Mouse (Mus musculus): Measurements from ENCODE around the gene Slc25a22.
"Not testable (repeated sequence)": the region's sequence is repeated elsewhere in the genome, so short reads cannot be mapped to it uniquely, and the experiment has no call there.

Slc25a22 gene

DNA sequence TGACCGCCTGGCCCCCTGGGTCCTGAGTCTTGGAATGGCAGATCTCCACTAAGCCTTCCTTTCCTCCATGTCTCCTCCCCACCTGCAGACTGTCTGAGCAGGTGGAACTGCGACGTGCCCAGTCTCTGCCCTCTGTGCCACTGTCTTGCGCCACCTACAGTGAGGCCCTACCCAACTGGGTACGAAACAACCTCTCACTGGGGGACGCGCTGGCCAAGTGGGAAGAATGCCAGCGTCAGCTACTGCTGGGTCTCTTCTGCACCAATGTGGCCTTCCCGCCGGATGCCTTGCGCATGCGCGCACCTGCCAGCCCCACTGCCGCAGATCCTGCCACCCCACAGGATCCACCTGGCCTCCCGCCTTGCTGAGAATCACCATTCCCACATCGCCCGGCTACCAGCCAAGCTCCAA, 21.6 kb upstream of the Slc25a22 start:
- DNase-seq (ENCODE audit: low read depth in 2 of 2, low spot score in 2 of 2): no peak

DNA sequence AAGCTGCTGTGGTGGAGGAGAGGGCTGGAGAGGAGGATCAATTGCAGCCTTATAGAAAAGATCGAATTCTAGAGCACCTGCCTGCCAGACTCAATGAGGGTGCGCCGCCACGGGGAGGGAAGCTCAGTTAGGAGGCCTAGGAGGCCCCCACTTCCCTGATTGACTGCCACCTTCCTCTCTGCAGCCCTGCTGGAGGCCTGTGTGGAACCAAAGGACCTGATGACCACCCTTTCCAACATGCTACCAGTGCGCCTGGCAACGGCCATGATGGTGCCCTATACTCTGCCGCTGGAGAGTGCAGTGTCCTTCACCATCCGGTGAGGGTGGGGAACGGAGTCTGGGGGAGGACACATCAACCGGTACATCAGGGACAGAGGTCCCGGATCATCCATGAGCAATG, 21.0 kb upstream of the Slc25a22 start:
- no peak for DNase-seq (ENCODE audit: low read depth in 2 of 2, low spot score in 2 of 2)

DNA sequence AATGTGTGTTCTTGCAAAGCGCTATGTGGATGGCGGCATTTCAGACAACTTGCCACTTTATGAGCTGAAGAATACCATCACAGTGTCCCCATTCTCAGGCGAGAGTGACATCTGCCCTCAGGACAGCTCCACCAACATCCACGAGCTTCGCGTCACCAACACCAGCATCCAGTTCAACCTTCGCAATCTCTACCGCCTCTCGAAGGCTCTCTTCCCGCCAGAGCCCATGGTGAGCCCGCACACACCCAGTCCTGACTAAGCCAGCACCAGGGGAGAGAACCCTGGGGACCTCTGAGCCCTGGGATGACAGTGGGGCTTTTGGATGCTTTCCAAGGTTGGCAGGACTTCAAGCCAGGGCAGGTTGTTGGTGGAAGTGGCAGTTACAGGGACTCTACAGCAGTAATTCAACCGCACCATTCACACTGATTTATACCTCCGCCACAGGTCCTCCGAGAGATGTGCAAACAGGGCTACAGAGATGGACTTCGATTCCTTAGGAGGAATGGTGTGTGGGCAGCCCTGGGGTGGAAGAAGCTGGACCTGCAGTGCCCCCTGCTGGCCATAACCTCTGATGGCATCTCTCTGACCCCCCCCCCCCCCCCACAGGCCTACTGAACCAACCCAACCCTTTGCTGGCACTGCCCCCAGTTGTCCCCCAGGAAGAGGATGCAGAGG, 20.4 kb upstream of the Slc25a22 start:
- DNase-seq (ENCODE audit: low read depth in 2 of 2, low spot score in 2 of 2): peak in 1 of 2 experiments; percentile 67

GRCm38 (mm10) chr7:141457236-141457635, 19.5 kb upstream of the Slc25a22 start:
- DNase-seq (ENCODE audit: low read depth in 2 of 2, low spot score in 2 of 2): no peak

GRCm38 (mm10) chr7:141456739-141457138, 19.0 kb upstream of the Slc25a22 start:
- DNase-seq (ENCODE audit: low read depth in 2 of 2, low spot score in 2 of 2): no peak

DNA sequence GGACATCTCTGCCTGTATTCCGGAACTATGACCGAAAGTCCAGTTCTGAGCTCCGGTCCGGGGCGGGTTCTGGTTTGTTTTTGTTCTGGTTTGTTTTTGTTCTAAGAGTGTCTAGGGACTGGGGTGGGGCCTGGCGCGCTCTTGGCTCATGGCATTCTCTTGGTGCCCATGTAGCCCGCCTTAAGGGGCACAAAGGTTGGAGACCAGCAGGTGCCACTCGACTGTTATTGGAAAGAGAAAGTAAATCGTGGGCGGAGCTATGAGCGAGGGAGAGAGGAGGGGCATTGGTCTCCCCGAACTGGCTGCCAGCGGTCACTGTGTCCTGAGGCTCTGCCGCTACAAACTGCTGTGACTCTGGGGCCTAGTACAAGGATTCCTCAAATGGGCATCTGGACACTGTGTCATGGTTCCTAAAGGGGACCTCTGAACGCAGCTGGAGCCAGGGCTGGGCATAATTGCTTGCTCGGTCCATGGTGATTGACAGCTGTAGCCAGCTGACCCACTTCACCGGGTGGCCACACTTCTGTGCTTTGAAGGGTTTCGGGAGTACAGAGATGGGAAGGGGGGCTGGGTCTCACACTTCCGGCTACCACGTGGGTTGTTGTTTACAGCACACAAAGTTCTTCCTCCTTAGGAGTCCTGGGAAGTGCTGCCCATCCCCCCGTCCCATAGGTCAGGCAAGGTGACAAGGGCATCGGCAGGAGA, 18.1 kb upstream of the Slc25a22 start:
- no peak for DNase-seq (ENCODE audit: low read depth in 2 of 2, low spot score in 2 of 2)

GRCm38 (mm10) chr7:141454967-141455551, 17.4 kb upstream of the Slc25a22 start, which contains the start of gene Pnpla2:
TSS of gene Pnpla2 (plus strand) at chr7:141455198.
- peak; percentile 83 to 90 for DNase-seq (ENCODE audit: low read depth in 2 of 2, low spot score in 2 of 2)

GRCm38 (mm10) chr7:141453636-141454035, 15.9 kb upstream of the Slc25a22 start:
- DNase-seq (ENCODE audit: low read depth in 2 of 2, low spot score in 2 of 2): no peak

DNA sequence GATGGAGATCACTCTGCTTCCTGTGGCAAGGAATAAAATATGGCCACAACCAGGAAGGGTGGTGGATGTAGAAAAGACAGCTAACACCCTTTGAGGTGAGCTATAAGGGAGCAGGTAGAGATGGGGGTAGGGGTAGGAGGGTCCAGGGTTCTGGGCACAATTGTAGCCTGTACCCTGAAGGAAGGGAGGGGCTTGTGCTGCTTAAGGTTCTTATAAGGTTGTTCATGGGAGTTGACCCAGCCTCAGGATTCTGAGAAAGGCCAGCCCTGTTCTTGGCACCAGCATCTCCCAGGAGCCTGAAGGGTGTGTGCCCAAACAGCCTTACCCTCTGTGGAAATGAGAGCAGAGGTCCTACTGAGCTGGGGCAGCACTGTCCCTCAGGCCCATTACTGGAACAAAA, 14.2 kb upstream of the Slc25a22 start:
- DNase-seq (ENCODE audit: low read depth in 2 of 2, low spot score in 2 of 2): no peak

GRCm38 (mm10) chr7:141447110-141447991, 9.7 kb upstream of the Slc25a22 start, which contains the start of gene Rplp2:
TSS of gene Rplp2 (plus strand) at chr7:141447370.
- DNase-seq (ENCODE audit: low read depth in 2 of 2, low spot score in 2 of 2): peak; percentile 85 to 93

DNA sequence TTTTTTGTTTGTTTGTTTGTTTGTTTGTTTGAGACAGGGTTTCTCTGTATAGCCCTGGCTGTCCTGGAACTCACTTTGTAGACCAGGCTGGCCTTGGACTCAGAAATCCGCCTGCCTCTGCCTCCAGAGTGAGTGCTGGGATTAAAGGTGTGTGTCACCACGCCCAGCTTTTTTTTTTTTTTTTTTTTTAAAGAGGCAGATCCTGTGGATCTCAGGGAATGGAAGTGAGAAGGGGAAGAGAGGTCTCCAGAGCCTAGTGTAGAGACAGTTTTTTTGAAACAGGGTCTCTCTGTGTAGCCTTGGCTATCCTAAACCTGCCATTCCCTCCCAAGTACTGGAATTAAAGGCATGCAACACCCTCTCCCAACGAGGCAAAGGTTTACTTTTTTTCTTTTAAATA, 8.7 kb upstream of the Slc25a22 start:
- DNase-seq (ENCODE audit: low read depth in 2 of 2, low spot score in 2 of 2): not testable (repeated sequence)

GRCm38 (mm10) chr7:141443828-141444237, 6.1 kb upstream of the Slc25a22 start, which contains the start of gene Pidd1:
TSS of gene Pidd1 (minus strand) at chr7:141444025.
- no peak for DNase-seq (ENCODE audit: low read depth in 2 of 2, low spot score in 2 of 2)

DNA sequence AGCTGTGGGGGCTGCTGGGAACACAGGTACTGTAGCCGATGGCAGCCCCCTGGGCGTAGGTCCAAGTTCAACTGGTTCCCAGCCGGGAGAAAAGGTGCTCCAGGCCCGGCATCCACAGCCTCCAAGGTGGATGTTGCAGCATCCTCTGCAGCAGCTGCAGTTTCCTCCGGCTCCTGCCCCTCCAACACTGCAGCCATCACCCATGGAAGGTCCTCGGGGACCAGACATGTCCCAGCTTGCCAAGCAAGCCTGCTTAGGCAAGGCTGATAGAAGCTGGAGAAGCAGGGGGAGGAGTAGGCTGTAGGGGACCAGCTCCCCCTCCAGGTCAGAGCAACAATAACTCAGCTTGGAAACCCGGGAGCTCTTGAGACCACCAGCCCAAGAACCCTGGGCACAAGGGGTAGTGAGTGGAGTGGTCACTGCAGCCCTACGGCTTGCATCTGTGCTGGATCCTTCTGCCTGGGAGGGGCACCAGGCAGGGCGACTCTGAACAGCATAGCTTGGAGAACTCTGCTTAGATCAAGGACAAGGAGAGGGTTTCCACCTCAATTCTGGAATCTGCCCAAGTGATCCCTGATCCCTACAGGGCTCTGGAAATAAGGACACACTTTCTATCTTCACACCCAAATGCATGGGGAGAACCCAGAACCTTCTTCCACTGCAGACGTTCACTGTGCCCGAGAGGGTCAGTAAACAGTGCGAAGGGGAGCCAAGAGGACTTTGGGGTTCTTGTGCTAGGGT, 5.6 kb upstream of the Slc25a22 start:
- no peak for DNase-seq (ENCODE audit: low read depth in 2 of 2, low spot score in 2 of 2)

GRCm38 (mm10) chr7:141442199-141442598, 4.5 kb upstream of the Slc25a22 start:
- DNase-seq (ENCODE audit: low read depth in 2 of 2, low spot score in 2 of 2): no peak

GRCm38 (mm10) chr7:141441460-141441859, 3.8 kb upstream of the Slc25a22 start:
- DNase-seq (ENCODE audit: low read depth in 2 of 2, low spot score in 2 of 2): no peak

GRCm38 (mm10) chr7:141440613-141441012, 2.9 kb upstream of the Slc25a22 start:
- no peak for DNase-seq (ENCODE audit: low read depth in 2 of 2, low spot score in 2 of 2)

- DNase-seq (ENCODE audit: low read depth in 2 of 2, low spot score in 2 of 2): no peak
Observed at GRCm38 (mm10) chr7:141439811-141440210, 2.1 kb upstream of the Slc25a22 start.

DNA sequence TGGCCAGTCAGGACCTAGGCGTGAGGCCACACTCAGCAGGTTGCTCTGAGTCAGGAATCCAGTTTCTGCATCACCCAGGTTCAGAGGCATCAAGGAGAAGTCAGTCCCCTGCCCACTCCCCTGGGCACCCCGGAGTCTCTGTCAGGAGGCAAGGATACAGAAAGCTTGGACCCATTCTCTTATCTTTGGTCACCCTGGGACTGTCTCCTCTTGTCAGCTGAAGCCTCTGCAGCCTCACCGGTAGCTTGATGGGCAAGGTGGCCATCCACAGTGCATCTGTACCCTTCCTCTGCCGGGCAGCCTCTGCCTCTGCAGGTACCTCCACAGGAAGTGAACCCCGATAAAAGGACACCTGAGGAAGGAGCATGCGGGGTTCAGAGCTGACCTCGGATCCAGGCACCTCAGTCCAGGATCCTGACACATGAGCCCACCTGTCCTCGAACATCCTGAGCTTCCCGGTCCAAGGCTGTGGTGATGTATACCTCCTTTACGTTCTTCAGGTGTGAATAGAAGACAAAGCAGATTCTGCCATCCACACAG, 1.5 kb upstream of the Slc25a22 start:
- no peak for DNase-seq (ENCODE audit: low read depth in 2 of 2, low spot score in 2 of 2)

DNA sequence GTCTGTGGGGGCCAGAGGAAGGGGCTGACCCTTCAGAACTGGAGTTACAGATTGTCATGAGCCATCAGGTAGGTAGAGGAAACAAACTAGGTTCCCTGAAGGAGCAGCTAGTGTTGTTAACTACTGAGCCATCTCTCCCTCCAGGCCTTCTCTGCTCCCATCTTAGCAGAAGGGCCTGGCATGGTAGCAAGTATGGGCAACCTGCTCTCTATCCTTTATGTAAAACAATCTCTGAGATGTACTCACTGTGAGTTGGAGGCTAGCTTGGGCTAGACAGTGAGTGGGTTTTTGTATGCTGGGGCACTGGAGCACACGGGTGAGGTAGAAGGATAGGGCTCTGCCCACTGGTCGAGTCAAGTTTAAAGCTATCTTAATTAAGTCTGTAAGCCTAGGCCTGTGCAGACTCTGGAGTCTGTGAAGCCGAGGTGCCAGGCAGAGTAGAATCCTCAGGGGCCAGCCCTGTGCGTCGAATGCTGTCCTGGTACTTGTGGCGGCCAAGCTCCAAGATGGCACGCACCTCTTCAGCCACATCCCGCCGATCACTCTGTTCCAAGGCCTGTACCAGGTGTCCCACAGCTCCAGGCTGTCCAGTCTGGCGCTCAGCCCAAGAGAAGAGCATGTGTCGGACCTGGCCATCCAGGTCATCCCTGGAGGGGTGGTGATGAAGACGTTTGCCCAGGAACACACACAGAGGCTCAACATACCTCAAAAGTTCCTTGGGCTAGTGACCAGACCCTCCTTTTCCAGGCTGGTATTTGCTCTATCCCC, 693 bp upstream of the Slc25a22 start:
- DNase-seq (ENCODE audit: low read depth in 2 of 2, low spot score in 2 of 2): no peak

All from CD8-positive naive resting alpha-beta T cell, adult 2 months (primary cell).